Mouse (Mus musculus) heart, embryonic 16.5 days (tissue): Measurements from ENCODE around the gene Ltv1. TPM values are rescaled to one million over a fixed set of nuclear protein-coding genes. Genes with fewer than 3 reads are reported as not detected.

ENCODE experiments used
- ATAC-seq: fragments of 200-750 bp; cut with Nextera tagmentation; replicated peaks from 2 replicates; pipeline ENCODE4 v1.8.0; 2017; ENCODE audit warnings: moderate number of reproducible peaks; ENCODE audit not compliant: insufficient read depth, low FRiP score; ENCODE audit errors: extremely low read depth
- H3K27ac ChIP-seq: fragments of 300-500 bp; sonication (generic); 2 replicates; pipeline ENCODE4 v1.5.1; 2014; ENCODE audit warnings: mild to moderate bottlenecking, low read length, control low read depth, moderate library complexity
- H3K27me3 ChIP-seq: fragments of 300-500 bp; sonication (generic); 2 replicates; pipeline ENCODE4 v1.6.1; 2014; ENCODE audit warnings: low read length, mixed read lengths; ENCODE audit not compliant: control insufficient read depth, insufficient read depth
- H3K36me3 ChIP-seq: fragments of 300-500 bp; sonication (generic); 2 replicates; pipeline ENCODE4 v1.6.1; 2014; ENCODE audit not compliant: control insufficient read depth, insufficient read depth
- H3K4me1 ChIP-seq: fragments of 300-500 bp; sonication (generic); 2 replicates; pipeline ENCODE4 v1.6.1; 2014; ENCODE audit warnings: low read length, mixed read lengths; ENCODE audit not compliant: control insufficient read depth, insufficient read depth
- H3K4me2 ChIP-seq: fragments of 300-500 bp; sonication (generic); 2 replicates; pipeline ENCODE4 v1.6.1; 2014; ENCODE audit warnings: low read depth, mild to moderate bottlenecking, control low read depth, low read length
- H3K4me3 ChIP-seq: fragments of 300-500 bp; sonication (generic); 2 replicates; pipeline ENCODE4 v1.5.1; 2014; ENCODE audit warnings: mild to moderate bottlenecking, control low read depth, low read length
- H3K9ac ChIP-seq: fragments of 300-500 bp; sonication (generic); 2 replicates; pipeline ENCODE4 v1.6.1; 2014; ENCODE audit warnings: low read length, control low read depth
- H3K9me3 ChIP-seq: fragments of 300-500 bp; sonication (generic); replicated peaks from 2 replicates; pipeline ENCODE4 v1.6.1; 2016; ENCODE audit warnings: low read length; ENCODE audit not compliant: control insufficient read depth
- WGBS: fragments of 180-500 bp; shearing (Covaris S2); extraction: QIAGEN DNeasy Blood & Tissue Kit; methylation state at CpG from one replicate; pipeline ENCODE4 v1.1.7; 2014; 5-methylcytosine and 5-hydroxymethylcytosine counted together
- polyA plus RNA-seq: library from polyadenylated mRNA; unstranded; fragments of >200 nt; fragmentation: Nextera tagmentation; extraction: Ambion mirVana; gene quantifications from 2 replicates; pipeline ENCODE4 v1.2.1, GENCODE M21; 2015

The Ltv1 gene
- 42.4 and 47.1 TPM in 2 replicates for polyA plus RNA-seq

- Histone ChIP-seq H3K4me2 (peak within 1 kb of the TSS; percentile 73), H3K27ac (peak within 1 kb of the TSS; percentile 88), H3K4me1 (peaks cover 6% of the 10 kb centered on the region), H3K9ac (peak within 1 kb of the TSS; percentile 92), H3K27me3 (no peaks in the 10 kb centered on the region), H3K9me3 (no peaks in the 10 kb centered on the region), H3K36me3 (peaks cover 17% of the 10 kb centered on the region), H3K4me3 (peak within 1 kb of the TSS; percentile 100)
- under 1% methylated on average over 43 of the region's 43 CpGs for WGBS
- ATAC-seq: peak; percentile 99
These were observed at the start of gene Ltv1 for GRCm38 (mm10) chr10:13192731-13193351. Ltv1 (minus strand) TSS chr10:13193168.

- peaks cover 8% of the 10 kb centered on the region; the same call in 1 of the 2 replicates for H3K4me1 ChIP-seq
- WGBS: 24% methylated on average over 4 of the region's 4 CpGs
- ATAC-seq: peak; percentile 45; the same call in 1 of the 2 replicates
- H3K9ac ChIP-seq: no peak overlapping the region
- no peaks in the 10 kb centered on the region for H3K9me3 ChIP-seq
- H3K27me3 ChIP-seq: no peaks in the 10 kb centered on the region
- peaks cover 41% of the 10 kb centered on the region for H3K36me3 ChIP-seq
- H3K4me3 ChIP-seq: no peak overlapping the region
- no peak overlapping the region for H3K4me2 ChIP-seq
- peak overlapping the region; percentile 34; the same call in 1 of the 2 replicates for H3K27ac ChIP-seq
These were observed 47.5 kb upstream of the Ltv1 start for GRCm38 (mm10) chr10:13240431-13240830.

- WGBS: 75% methylated on average over 4 of the region's 4 CpGs
- Histone ChIP-seq H3K4me2 (no peak overlapping the region), H3K36me3 (peaks cover 36% of the 10 kb centered on the region), H3K9ac (no peak overlapping the region), H3K4me1 (peaks cover 10% of the 10 kb centered on the region), H3K9me3 (no peaks in the 10 kb centered on the region), H3K27ac (no peak overlapping the region), H3K4me3 (no peak overlapping the region), H3K27me3 (no peaks in the 10 kb centered on the region)
- no peak; the same call in 1 of the 2 replicates for ATAC-seq
These were observed 45.2 kb upstream of the Ltv1 start for GRCm38 (mm10) chr10:13238188-13238587.

- Histone ChIP-seq H3K9me3 (no peaks in the 10 kb centered on the region), H3K9ac (no peak overlapping the region), H3K4me3 (no peak overlapping the region), H3K36me3 (peaks cover 42% of the 10 kb centered on the region), H3K27me3 (no peaks in the 10 kb centered on the region), H3K4me1 (peaks cover 11% of the 10 kb centered on the region), H3K4me2 (no peak overlapping the region), H3K27ac (no peak overlapping the region)
- no peak for ATAC-seq
- WGBS: 89% methylated on average over 5 of the region's 5 CpGs
These were observed 43.9 kb upstream of the Ltv1 start for GRCm38 (mm10) chr10:13236866-13237265.

- no peak for ATAC-seq
- no peak overlapping the region for H3K4me3 ChIP-seq
- WGBS: 63% methylated on average over 3 of the region's 3 CpGs
- peaks cover 5% of the 10 kb centered on the region; the same call in 1 of the 2 replicates for H3K4me1 ChIP-seq
- H3K9me3 ChIP-seq: no peaks in the 10 kb centered on the region
- H3K36me3 ChIP-seq: peaks cover 43% of the 10 kb centered on the region
- H3K9ac ChIP-seq: no peak overlapping the region
- H3K27me3 ChIP-seq: no peaks in the 10 kb centered on the region
- H3K4me2 ChIP-seq: no peak overlapping the region
- H3K27ac ChIP-seq: no peak overlapping the region
These were observed 41.5 kb upstream of the Ltv1 start for GRCm38 (mm10) chr10:13234503-13234902.

- Histone ChIP-seq H3K27ac (no peak overlapping the region), H3K9ac (no peak overlapping the region), H3K4me3 (no peak overlapping the region), H3K4me2 (no peak overlapping the region), H3K9me3 (no peaks in the 10 kb centered on the region), H3K27me3 (no peaks in the 10 kb centered on the region), H3K4me1 (peaks cover 5% of the 10 kb centered on the region; the same call in 1 of the 2 replicates), H3K36me3 (peaks cover 39% of the 10 kb centered on the region)
- WGBS: 81% methylated on average over 10 of the region's 10 CpGs
- ATAC-seq: no peak
These were observed 41.0 kb upstream of the Ltv1 start for GRCm38 (mm10) chr10:13233941-13234340.

- 51% methylated on average over 2 of the region's 2 CpGs for WGBS
- Histone ChIP-seq H3K4me3 (no peak overlapping the region), H3K9me3 (no peaks in the 10 kb centered on the region), H3K36me3 (peaks cover 41% of the 10 kb centered on the region), H3K4me2 (no peak overlapping the region), H3K27ac (peak overlapping the region; percentile 5; the same call in 1 of the 2 replicates), H3K4me1 (peaks cover 5% of the 10 kb centered on the region; the same call in 1 of the 2 replicates), H3K27me3 (no peaks in the 10 kb centered on the region), H3K9ac (no peak overlapping the region)
- no peak for ATAC-seq
These were observed 40.2 kb upstream of the Ltv1 start for GRCm38 (mm10) chr10:13233143-13233622.

- Histone ChIP-seq H3K27ac (no peak overlapping the region), H3K9ac (no peak overlapping the region), H3K4me3 (no peak overlapping the region), H3K4me2 (no peak overlapping the region), H3K9me3 (no peaks in the 10 kb centered on the region), H3K4me1 (peaks cover 5% of the 10 kb centered on the region; the same call in 1 of the 2 replicates), H3K27me3 (no peaks in the 10 kb centered on the region), H3K36me3 (peaks cover 40% of the 10 kb centered on the region)
- no peak for ATAC-seq
- 62% methylated on average over 9 of the region's 9 CpGs for WGBS
These were observed 39.6 kb upstream of the Ltv1 start for GRCm38 (mm10) chr10:13232443-13233142.

GRCm38 (mm10) chr10:13230716-13231115, 37.7 kb upstream of the Ltv1 start:
- 92% methylated on average over 7 of the region's 7 CpGs for WGBS
- Histone ChIP-seq H3K9me3 (no peaks in the 10 kb centered on the region), H3K4me2 (no peak overlapping the region), H3K9ac (no peak overlapping the region), H3K4me3 (no peak overlapping the region), H3K27ac (no peak overlapping the region), H3K27me3 (no peaks in the 10 kb centered on the region), H3K36me3 (peaks cover 36% of the 10 kb centered on the region), H3K4me1 (peaks cover 5% of the 10 kb centered on the region; the same call in 1 of the 2 replicates)
- ATAC-seq: no peak
